Mouse (Mus musculus): Measurements from ENCODE around the gene Taf3.

The Taf3 gene

GRCm38 (mm10) chr2:9956546-9956945 lies 91.8 kb downstream of the Taf3 start:
- no peak for DNase-seq (ENCODE audit: low spot score)

GRCm38 (mm10) chr2:9955576-9956535 lies 92.5 kb downstream of the Taf3 start:
- DNase-seq (ENCODE audit: low spot score), result no peak

DNA sequence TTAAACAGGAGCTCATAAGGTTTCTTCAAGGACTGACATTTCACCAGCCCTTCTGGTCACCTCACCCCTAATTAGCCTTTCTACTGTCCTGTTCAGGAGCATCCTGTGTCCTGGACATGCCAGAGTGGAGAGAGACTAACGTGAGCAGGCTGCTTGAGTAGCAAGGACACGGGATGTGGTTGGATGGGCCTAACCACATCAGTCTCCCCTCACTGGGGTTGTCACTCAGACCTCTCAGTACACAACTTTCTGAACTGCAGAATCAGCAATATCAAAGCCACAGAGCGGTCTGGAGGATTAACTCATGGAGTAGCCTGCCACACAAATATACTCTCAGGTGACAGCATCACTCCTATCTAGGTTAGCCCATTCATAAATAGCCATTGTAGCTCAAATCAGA lies 101.7 kb downstream of the Taf3 start:
- no peak for DNase-seq (ENCODE audit: low spot score)

GRCm38 (mm10) chr2:9945611-9946010 lies 102.8 kb downstream of the Taf3 start:
- DNase-seq (ENCODE audit: low spot score), result no peak

- no peak for DNase-seq (ENCODE audit: low spot score)
These were observed 105.4 kb downstream of the Taf3 start for GRCm38 (mm10) chr2:9943011-9943410.

- DNase-seq (ENCODE audit: low spot score), result no peak
These were observed 109.1 kb downstream of the Taf3 start for GRCm38 (mm10) chr2:9939250-9939649.

DNA sequence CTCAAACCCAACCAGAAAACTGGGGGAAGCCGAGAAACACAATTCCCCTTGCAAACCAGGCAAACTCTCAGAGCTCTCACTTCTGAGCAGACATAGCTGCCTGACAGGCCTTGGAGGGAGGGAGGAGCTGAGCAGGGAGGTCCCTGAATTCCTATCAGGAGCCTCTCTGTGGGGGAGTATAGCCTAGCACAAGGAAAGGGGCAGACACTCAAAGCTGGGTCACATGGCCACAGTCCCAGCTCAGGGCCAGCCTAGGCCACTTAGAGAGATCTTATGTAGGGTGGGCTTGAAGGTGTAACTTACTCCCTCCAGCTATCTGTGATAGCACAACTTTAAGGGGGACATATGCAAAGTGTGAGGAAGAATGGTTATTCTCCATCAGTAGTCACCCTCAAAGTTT lies 112.4 kb downstream of the Taf3 start:
- DNase-seq (ENCODE audit: low spot score), result no peak

GRCm38 (mm10) chr2:9926905-9927283 lies 121.5 kb downstream of the Taf3 start:
- DNase-seq (ENCODE audit: low spot score), result no peak

- DNase-seq (ENCODE audit: low spot score), result no peak
These were observed 122.0 kb downstream of the Taf3 start for GRCm38 (mm10) chr2:9926194-9926904.

- DNase-seq (ENCODE audit: low spot score), result no peak
These were observed 129.5 kb downstream of the Taf3 start for GRCm38 (mm10) chr2:9918691-9919471.

DNA sequence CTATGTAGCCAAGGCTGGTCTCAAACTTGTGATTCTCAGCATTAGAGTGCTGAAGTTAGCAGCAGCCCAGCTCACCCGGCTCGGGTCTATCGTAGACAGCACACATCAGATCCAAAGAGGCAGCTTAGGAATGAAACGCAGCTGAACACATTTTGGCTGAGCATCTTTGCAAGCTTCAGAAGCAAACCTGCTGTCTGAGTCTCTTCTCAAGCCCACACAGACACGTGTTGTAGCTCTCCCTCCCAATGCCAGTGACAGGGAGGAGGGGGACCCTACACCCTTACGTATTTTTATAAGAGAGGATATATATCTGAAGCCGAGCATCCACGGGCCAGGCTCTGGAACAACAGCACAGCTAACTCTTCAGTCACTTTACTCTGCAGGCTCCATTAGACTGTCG lies 130.8 kb downstream of the Taf3 start:
- no peak for DNase-seq (ENCODE audit: low spot score)

DNA sequence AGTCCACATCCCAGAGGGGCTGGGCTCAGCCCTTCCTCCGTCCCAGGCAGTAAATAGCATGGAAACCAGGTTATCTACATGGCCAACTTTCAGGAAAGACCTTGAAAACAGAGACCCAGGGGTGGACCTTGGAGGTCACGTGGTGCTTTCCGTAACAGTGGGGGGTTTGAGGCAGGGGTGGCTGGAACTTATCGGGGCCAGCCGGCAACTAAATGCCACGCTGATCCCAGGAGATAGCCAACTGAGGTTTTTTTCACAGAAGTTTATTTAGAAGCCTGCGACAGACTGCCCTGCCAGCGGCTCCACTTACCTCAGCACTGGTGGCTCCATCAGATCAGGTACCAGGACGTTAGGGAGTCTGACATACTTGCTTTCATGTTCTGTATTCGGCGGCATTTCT lies 142.4 kb downstream of the Taf3 start:
- no peak for DNase-seq (ENCODE audit: low spot score)

- DNase-seq (ENCODE audit: low spot score), result no peak
These were observed 144.4 kb downstream of the Taf3 start for GRCm38 (mm10) chr2:9903854-9904560.

GRCm38 (mm10) chr2:9897846-9898245 lies 150.6 kb downstream of the Taf3 start:
- no peak for DNase-seq (ENCODE audit: low spot score)

DNA sequence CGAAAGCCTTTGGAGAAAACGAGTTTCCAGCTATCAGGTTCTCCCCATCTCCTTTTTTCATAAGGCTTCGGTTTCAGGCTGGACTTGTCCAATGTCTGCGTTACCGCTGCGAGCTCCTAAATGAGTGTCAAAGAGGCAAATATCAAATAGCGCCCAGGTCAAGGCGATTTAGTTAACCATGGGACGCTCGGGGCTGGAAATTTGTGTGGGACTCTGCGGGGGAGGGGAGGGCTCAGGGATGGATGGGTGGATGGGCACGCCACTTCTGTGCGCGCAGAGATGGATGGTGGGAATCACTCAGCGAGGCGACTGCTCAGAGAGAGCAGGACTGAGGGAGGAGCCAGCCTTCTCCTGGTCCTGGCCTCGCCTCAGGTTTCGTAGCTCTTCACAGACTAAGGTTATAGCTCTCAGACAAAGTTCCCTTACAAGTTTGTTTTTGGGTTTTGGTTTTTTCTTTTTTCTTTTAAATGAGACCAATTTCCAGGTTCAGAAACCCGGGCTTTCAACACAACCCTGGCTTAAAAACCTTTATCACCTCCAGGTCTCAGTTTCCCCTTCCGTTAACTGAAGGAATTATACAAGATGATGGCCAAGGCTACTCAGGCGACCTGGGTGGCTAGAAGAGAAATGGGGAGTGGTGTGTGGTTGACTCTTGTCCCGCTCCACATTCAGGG lies 152.2 kb downstream of the Taf3 start:
- DNase-seq (ENCODE audit: low spot score), result no peak

GRCm38 (mm10) chr2:9894836-9895593 lies 153.4 kb downstream of the Taf3 start:
- DNase-seq (ENCODE audit: low spot score), result no peak

GRCm38 (mm10) chr2:9893272-9893953 lies 155.0 kb downstream of the Taf3 start:
- DNase-seq (ENCODE audit: low spot score), result no peak

GRCm38 (mm10) chr2:9892541-9892940 lies 155.9 kb downstream of the Taf3 start:
- DNase-seq (ENCODE audit: low spot score), result no peak

DNA sequence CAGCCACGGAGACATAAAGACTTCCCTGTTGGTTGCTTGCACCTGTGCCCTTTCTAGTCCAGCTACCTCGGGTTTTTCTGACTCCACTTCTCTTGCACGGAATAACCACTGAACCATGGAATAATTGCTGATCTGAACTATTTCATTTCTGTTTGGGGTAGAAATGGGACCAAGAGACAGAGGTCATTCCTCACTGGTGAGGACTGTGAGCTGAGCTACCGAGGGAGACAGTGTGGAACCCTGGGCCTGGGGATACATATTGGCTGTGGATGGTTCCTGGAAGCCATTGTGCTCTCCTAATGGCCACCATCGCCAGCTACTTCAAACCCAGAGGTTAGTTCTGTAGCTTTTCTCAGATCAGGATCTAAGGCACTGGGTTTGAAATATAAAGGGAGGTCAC lies 157.5 kb downstream of the Taf3 start:
- DNase-seq (ENCODE audit: low spot score), result no peak

- no peak for DNase-seq (ENCODE audit: low spot score)
These were observed 158.1 kb downstream of the Taf3 start for GRCm38 (mm10) chr2:9890251-9890650.
